Mouse (Mus musculus) lung, postnatal 36 days (tissue): ENCODE results near the gene Eif4a3.

Source experiments
- DNase-seq: peaks from one replicate; pipeline ENCODE4 v3.0.0; 2022; ENCODE audit warnings: mixed read lengths

Gene Eif4a3

DNA sequence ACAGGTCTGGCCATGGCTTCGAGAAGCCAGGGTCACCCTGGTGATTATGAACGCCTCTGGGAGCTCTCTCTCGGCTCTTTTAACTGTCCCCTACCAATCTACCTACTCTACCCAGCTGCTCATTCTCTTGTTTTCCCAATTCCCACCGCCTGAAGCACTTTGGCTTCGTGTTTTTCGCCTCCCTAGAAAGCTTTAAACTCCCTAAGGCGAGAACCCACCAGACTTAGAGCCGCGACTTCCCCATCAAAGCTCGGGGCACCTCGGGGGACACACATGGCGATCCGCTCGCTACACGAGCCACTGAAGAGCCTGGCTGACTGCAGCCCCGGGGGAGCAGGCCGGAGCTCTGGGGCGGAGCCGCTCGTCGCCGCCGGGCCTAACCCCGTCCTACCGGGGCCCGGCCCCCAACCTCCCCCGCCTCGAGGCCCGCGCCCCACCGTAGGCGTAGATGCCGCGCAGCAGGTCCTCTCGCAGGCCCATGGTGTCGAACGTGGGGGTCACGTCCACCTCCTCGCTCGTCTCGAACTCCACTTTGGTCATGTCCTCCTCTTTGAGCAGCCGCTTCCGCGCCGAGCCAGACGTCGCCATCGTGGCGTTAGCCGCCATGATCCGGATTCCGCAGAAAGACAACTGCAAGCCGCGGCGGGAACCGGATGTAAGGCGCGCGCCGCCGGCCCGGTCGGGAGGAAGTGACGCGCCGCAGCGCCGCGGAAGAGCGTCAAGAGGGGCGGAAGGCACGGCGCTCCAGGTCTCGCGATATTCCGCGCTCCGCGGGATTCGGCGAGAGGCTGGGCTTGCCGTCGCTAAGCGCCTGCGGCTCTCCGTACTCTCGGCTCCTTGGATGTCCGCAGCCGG, at the start of gene Eif4a3:
TSS of gene Eif4a3 (minus strand) at position 699 of the 855 bp plus-strand sequence.
- peak; percentile 96 for DNase-seq

DNA sequence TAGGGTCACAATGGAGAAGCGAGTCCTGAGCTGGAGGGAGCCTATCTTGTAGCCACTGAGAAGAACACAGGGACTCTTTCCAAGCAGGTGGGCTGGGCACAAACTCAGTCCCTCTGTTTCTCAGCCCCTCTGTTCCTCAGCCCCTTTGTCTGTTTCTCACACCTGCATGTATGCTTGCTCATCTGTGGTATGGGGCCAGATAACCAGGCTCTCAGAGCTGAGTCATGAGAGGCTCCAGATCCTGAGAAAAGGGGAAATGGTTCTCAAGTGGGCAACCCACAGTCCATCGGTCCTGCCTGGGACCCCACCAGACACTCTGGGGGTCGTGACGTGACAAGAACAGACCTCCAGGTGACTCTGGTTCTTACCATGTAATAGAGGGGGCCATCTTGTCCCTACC, 47.2 kb upstream of the Eif4a3 start:
- DNase-seq, result no peak

DNA sequence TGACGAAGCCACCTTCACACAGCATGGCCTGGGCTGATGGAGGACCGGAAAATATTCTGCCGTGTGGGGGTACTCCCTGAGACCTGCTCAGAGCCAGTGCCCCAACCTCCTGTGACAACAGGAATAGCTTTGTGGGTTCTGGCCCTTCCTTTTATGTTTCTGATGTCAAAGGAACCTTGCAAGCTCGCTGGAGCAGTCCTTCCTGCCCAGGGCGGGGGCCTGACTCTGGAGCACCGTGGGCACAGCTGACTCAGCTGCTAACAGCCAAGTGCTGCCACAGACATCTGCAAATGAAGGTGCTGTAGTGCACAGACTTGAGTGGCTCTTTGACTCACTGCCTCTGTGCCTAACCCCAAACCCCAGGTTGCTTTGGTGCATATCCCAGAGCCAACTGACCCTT, 45.0 kb upstream of the Eif4a3 start:
- DNase-seq, result no peak

DNA sequence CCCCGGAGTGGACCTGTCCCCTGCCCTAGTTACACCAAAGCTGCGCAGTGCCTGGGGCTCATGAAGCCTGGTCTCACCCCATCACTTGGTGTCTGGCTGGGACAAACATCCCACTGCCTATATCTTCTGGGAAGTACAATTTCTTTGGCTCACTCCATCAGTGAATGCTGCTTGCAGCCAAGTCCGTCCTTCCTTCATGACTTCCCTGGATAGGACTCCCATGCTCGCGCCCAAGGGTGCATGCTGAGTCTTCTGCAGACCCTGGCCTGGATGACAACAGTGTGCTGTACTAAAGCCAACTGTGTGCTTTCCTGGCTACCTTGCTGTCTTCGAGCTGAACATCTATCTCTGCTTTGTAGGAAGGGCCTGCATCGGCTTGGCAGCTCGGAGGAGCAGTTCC, 44.3 kb upstream of the Eif4a3 start:
- DNase-seq, result no peak

DNA sequence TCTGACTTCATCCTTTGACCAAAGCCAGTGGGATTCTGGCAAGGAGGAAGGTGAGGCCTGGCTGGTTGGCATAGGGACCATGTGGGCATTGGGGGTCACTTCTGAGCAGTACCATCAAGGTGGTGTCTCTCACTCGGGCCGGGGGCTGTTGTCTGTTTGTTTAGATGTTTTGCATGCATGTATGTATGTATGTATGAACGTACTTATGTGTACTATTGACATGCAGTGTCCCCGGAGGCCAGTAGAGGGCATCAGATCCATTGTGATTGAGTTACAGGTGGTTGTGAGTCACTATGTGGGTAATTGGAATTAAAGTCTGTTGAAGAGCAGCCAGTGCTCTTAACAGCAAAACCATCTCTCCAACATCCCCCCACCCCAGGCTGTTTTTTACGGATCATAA, 39.7 kb upstream of the Eif4a3 start:
- peak; percentile 94 for DNase-seq

DNA sequence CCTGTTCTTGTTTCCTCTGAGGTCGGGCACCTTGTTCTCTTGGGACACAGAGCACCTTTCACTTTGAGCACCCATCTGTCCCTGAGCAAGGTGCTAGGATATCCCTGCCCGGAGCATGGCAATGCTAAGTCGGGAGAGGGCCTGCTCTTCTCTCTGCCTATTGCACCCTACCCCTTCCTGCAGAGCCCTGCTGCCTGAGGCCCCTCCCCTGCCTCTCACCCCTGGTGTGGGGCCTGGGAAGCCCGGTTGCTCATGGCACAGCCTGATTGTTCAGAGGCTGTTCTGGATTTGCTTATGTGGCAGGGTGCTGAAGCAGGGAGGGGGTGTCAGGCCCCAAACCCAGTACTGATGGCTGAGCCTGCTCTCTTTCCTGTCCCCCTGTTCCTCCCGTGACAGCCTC, 39.3 kb upstream of the Eif4a3 start:
- DNase-seq, result no peak

DNA sequence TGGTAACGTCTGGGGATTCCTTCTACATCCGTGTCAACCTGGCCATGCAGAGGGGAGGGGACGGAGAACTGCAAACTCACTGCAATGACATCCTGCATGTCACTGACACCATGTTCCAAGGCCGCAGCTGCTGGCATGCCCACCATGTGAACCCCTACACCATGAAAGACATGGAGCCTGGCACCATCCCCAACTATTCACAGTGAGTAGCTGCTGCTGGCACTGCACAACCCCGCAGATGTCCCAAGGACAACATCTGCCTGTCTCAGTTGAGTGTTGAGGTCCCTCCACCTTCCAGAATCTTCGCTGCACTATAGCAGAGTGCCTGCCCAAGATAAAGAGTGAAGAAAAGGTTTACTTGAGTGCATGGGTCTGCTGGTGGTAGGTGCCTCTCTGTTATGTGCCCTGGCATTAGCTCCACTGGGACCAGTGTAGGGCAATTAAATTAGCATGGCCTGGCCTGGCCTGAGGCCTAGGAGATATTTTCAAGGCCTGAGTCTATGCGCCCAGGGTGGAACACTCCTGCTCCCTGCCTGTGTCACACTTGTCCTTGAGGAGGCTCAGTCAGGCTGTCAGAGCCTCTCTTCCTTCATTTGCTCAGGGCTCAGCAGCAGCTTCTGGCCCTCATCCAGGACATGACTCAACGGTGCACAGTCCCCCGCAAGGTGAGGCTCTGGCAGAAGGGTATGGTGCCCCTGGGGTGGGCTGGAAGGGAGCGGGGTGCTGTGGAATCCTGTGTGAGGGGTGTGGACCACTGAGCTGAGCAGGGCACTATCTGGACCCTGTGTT, 38.6 kb upstream of the Eif4a3 start:
- DNase-seq, result no peak

DNA sequence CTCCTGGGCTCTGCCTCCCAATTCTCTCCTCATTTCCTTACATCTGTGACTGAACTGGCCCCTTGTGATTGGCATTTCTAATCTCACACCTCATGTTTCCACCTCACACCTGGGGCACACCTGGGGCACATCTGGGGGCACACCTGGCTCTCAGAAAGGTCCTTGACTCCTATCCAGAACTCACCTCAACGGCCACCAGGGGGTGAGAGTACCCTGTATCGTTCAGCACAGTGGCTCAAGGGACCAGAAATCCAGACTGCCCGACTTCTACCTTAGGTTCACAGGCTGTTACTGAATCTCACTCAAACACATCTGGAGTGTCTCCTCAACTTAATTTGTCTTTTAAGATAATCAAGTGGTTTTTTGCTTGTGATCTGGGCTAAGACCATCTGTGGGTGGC, 32.1 kb upstream of the Eif4a3 start:
- no peak for DNase-seq

DNA sequence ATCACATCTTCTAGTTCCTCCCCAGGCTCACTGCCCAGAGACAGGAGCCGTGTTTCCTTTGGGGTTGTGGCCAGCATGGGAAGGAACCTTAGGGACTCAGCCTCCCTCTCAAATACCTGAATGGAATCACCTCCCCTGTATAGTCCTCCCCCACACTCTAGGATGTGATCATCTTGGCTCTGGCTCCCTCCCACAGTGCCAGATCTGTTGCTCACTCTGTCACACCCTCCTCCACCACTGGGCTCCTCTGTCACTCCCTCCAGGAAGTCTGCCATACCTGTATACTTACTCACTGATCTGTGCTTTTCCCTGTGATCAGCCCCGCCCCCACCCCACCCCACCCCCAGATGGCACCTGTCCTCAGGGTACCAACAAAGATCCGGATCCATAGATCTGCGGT, 30.7 kb upstream of the Eif4a3 start:
- no peak for DNase-seq

DNA sequence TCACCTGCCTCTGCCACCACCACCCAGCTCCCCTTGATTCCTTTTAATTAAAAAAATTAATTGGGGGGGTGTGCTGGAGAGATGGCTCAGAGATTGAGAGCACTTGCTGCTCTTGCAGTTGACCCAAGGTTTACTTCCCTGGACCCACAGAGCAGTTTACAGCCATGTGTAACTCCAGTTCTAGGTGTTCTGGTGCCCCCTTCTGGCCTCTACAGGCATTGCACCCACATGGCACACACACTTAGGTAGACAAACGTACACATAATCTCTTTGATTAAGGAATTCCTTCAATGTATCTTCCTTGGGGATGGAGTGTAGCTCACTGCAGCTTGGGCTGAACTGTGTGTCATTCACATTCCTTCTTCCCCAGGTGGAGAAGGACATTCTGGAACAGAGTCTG, 25.2 kb upstream of the Eif4a3 start:
- DNase-seq, result no peak

DNA sequence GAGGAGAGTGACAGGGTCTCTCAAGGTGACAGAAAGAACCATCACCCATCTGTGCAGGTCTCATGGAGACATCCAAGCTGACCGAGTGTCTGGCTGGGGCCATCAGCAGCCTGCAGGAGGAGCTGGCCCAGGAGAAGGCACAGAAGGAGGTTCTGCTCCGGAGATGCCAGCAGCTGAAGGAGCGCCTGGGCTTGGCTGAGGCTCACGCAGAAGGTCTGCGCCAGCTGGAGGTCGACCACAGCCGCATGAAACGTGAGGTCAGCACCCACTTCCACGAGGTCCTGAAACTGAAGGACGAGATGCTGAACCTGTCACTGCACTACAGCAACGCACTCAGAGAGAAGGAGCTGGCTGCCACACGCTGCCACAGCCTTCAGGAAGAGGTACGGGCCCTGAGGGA, 22.6 kb upstream of the Eif4a3 start:
- no peak for DNase-seq

DNA sequence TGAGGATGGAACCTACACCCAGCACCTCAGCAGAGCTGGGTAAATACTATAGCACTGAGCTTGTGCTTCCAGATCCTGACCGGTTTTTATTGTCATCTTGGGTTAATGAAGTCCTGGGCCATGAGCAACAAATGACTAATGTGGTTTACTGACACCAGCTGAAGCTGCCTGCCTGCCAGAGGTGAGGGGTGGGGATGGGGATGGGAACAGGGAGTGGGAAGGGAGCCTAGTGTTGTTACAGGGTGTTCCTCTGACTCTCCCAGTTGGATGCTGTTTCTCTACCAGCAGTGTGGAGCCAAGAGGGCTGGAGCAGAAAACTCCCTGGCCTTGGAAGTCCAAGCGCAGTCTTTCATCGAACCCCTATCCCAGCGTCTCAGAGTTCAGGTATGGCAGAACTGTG, 16.8 kb upstream of the Eif4a3 start:
- no peak for DNase-seq

DNA sequence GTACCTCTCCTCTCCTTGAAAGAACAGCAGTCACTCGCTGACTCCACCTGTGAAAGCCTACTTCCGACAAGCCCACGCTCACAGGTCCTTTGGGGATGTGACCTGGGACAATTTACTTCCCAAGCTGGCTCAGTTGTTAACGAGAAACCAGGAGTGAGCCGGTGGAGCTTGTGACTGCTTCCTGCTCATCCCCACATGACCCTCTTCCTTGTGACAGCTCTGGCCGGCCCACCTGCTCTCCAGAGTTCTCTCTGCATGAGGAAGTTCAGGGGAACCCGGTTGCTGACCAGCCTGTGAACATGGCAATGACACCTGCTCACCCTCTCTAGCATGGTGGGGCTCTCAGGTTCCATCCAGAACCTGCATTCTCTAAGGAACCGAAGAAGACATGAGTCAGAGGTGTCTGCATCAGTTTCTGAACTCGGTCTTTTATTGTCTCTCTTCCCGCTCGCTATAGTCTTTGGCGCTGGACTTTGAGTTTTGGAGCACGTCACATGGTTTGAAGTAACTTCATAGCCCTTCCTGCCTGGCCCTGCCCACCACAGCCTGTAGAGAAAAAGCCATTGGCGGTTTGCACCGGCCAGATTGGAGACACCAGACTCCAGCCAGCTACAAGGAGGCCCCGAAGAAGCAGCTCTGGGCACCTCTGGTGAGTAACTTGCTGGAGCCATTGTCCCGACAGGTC, 14.5 kb upstream of the Eif4a3 start:
- DNase-seq, result no peak

DNA sequence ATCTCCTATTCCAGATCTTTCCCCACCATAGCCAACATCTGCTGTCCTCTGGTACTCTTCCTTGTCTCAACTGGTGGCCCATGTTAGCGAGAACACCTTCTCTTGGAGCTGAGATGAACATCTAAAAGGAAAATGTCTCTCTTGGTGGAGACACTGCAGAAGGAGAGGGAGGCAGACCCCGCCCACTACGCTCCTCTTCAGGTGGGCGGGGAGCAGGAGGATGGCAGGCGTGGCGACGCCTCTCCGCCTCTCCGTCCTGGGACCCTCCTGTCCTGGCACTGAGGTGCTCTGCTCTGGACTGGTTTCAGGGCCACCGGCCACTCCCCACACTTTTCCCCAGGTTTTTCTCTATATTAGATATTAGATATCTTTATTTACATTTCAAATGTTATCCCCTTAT, 10.7 kb upstream of the Eif4a3 start:
- DNase-seq, result no peak

DNA sequence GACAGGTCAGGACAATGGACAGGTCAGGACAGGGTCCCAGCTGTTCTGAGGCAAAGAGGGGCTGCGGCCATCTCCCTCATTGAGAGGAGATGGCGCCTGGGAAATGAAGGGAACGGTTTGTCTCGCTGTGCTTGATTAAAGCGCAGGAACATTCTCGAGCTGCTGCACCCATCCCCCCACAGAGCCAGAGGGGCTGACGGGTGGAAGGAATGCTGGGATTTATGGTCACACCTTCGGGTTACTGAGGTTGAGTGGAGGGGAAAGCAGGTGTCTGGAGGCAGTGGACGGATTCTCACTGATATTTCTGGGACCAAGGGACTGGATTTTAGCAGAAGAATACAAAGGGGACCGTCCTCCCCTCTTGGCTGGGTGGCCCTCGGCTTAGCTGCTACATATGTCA, 8.0 kb upstream of the Eif4a3 start:
- peak; percentile 21 for DNase-seq

DNA sequence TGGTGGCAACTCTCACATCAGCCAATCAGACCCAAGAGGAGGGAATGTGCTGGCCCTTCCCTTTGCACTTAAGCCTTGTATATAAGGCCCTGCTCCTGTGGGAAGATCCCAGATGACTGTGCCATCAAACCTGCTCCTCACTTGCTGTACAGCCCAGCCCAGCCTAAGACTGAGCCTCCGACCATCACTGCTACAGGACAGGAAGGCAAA, 7.7 kb upstream of the Eif4a3 start, which contains the start of gene Card14:
TSS of gene Card14 (plus strand) at position 111 of the 210 bp plus-strand sequence.
- DNase-seq, result no peak

DNA sequence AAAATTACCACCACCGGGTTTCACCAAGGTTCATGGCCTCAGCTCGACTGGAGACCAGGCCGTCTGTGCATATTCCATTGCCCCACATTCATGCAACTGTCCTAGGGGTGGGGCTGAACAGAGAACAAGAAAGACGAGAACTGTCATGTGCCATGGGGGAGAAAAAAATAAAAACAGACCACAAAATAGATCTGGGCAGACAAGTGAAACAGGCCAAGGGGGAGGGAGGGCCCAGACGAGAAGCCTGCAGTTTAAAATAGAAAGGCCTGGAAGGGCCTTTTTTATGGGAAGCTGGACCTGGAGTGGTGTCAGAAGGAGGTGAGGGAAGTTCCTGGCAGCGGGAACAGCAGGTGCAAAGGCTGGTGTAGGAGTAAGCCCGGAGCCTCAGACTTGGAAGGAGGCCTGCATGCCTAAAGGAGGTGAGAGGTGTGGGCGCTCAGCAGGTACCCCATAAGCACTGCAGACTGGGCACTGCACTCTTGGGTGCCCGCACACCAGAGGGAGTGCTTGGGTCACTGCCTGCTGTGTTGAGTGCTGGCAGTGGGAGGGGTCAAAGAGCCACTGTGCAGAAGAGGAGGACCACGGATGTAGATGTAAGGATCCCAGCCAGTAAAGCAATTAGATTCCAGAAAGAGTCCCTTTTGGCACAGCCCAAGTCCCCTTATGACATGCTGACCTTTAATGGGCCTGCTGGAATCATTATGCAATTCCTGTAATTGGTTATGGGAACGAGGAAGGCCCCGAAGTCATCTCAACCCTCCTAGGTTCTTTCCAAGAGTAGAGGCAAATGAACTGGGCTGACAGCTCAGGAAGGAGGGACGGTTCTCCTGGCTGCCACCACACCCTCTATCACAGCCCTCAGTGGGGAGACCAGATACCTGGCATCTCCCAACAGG, 7.1 kb upstream of the Eif4a3 start:
- DNase-seq, result no peak

DNA sequence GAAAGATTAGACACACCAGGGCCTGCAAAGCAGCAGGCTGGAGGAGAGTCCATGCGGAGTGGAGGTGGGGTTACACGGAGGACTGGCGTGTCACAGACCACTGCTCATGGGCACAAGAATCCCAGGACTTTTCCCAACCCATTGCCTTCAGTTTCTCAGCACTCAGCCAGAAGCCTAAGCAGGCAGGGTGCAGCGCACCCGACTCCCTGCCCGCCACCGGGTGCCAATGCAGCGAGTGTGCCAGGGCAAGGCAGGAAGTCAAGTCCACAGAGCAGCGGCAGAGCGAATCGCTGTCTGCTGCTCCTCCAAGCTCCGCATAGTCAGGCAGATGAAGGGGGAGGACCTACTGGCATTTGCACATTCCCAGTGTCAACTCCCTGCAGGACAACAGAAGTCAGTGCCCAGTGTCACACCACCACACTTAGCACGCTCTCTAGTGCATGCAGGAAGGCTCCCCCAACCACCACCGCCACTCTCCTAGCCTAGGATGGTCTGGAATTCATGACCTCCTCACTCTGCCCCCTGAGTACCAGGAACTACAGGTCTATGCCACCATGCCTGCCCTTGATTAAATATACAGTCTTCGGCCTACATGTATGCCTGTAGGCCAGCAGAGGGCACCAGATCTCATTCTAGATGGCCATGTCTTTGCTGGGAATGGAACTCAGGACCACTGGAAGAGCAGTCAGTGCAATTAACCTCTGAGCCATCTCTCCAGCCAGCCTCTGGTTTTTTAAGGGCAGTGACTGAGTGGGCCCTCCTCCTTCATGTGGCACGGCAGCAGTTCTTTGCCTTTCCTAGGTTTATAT, 5.2 kb upstream of the Eif4a3 start:
- DNase-seq, result peak; percentile 65

DNA sequence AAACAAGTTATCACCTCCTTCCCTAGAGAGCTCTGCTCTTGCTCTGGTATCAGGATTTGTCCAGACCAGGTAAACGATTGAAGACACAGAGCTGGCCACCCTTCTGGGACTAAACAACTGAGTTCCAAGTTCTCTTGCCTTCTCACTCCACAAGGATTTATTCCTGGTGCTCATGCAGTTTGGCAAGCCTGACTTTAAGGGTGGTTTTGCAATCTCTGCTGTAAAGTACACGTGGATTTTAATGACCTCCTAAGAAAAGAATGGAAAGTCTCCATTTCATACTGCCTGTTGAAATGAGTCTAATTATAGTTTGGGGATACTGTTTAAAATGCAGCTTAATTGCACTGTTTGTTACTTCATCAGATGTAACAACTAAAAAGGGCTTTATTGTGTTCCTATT, 1.1 kb upstream of the Eif4a3 start:
- DNase-seq, result no peak

DNA sequence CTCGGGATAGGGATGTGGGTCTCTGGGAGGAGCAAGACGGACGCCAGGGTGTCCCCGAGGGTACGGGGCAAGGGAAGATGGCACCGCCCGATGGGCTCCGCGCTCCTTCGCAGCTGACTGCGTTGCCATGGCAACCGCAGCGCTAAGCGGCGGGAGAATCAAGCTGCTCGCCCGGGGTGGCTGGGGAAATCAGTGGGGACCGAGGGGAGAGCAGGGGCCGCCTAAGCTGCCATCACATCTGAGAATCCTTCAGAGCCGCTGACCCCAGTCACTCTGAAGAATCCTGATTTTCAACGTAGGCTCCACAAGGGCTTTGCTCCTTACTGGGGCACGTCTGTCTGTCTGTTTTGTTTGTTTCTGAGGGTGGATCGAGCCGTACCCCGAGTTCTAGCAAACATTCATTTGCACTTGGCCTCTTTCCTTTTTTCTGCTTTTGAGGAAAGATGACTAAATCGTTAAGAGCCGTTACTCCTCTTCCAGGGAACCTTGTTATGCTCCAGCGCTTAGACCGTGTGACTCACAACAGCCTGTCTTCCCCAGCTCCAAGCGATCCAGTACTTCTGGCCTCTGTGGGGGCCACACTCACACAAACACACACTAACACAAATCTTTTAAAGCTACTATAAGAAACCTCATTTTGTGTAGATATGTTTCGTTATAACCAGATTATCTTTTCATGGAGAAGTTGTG, 502 bp upstream of the Eif4a3 start:
- no peak for DNase-seq

DNA sequence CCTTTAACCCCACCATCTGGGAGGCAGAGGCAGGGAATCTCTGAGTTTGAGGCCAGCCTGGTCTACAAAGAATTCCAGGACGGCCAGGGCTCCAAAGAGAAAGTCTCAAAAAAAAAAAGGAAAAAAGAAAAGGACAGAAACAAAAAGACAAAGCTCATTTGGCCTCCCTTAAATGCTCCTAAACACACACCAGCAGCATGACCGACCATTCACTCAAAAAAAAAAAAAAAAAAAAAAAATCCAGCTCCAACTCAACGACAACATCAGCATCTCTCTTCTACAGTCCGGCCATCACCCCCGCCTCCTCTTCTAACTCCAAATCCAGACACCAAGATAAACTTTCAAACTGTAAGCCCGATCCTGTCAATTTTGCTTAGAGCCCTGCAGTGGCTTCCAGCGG, 972 bp downstream of the Eif4a3 start:
- DNase-seq, result no peak
